Comparison of ENCODE assay signal across 22 mouse cellular contexts in genomic region chr6:21828437-21828836, GRCm38 (mm10). TPM values are rescaled to one million over a fixed set of nuclear protein-coding genes. Genes with fewer than 3 reads are reported as not detected.
DNase-seq lines count a peak whose midpoint lies in the region; ATAC-seq and TF ChIP-seq lines count a peak whose summit lies in the region.
"Had no signal": no experiment of that assay in that cellular context is flagged by ENCODE, and none has a peak within 500 bp of the region (broad histone marks: within the 10 kb centered on the region; RNA-seq: fewer than 3 reads in every experiment).

No protein-coding gene starts in this region.

- H3K9me3 ChIP-seq in kidney, postnatal 0 days (replicated peaks; ENCODE audit: low read length) = no peaks in the 10 kb centered on the region
- H3K9me3 ChIP-seq in forebrain, embryonic 11.5 days (ENCODE audit: control insufficient read depth, low read length) = no peaks in the 10 kb centered on the region
- H3K9me3 ChIP-seq: embryonic facial prominence, embryonic 15.5 days; hindbrain, embryonic 10.5 days had no signal

- no peak overlapping the region for H3K9ac ChIP-seq in kidney, postnatal 0 days (ENCODE audit: low read depth, low read length)
- H3K9ac ChIP-seq in forebrain, embryonic 11.5 days (ENCODE audit: low read length) = no peak overlapping the region
- H3K9ac ChIP-seq: embryonic facial prominence, embryonic 15.5 days; forebrain, postnatal 0 days had no signal

- H3K4me2 ChIP-seq in kidney, postnatal 0 days (ENCODE audit: low read length) = no peak overlapping the region
- no peak overlapping the region for H3K4me2 ChIP-seq in forebrain, embryonic 11.5 days (ENCODE audit: low read depth, low read length, severe bottlenecking)
- H3K4me2 ChIP-seq: embryonic facial prominence, embryonic 15.5 days had no signal

- peak; percentile 39 for DNase-seq in gastrocnemius, adult 2 months
- no peak for DNase-seq in gastrocnemius, postnatal 36 days
- no peak for DNase-seq in kidney, postnatal 0 days (ENCODE audit: low spot score)
- DNase-seq in kidney, adult 8-10 months = no peak
- DNase-seq in NIH3T3 (ENCODE audit: low read depth) = peak; percentile 58
- DNase-seq in brain, adult 2 months (ENCODE audit: low read depth, low spot score) = peak; percentile 26
- DNase-seq in forebrain, embryonic 11.5 days (ENCODE audit: low spot score) = no peak
- no peak for DNase-seq in right cerebral cortex, postnatal 10 days (ENCODE audit: low spot score in 2 of 2)
- DNase-seq: adrenal gland, postnatal 25 days; B cell, adult 2 months; cerebellum, adult 18-20 months; forebrain, postnatal 0 days; lung, adult 18-20 months; lung, postnatal 14 days; midbrain, embryonic 14.5 days; retina, postnatal 1 day; right cerebral cortex, postnatal 4 days; thymus, postnatal 14 days had no signal

- no peak overlapping the region for H3K27ac ChIP-seq in gastrocnemius, adult 2 months
- H3K27ac ChIP-seq in kidney, postnatal 0 days = peak overlapping the region; percentile 5; the same call in 1 of the 2 replicates
- H3K27ac ChIP-seq in forebrain, embryonic 11.5 days (ENCODE audit: low read depth, low read length) = no peak overlapping the region
- H3K27ac ChIP-seq: embryonic facial prominence, embryonic 15.5 days; hindbrain, embryonic 10.5 days had no signal

- ATAC-seq in kidney, postnatal 0 days (replicated peaks; ENCODE audit: low FRiP score, low read depth) = no peak
- no peak for ATAC-seq in forebrain, embryonic 11.5 days (replicated peaks; ENCODE audit: low FRiP score)
- ATAC-seq: forebrain, postnatal 0 days had no signal

- 74% methylated on average over 4 of the region's 4 CpGs for WGBS in kidney, postnatal 0 days
- WGBS in forebrain, embryonic 11.5 days = 86% methylated on average over 4 of the region's 4 CpGs

- H3K4me3 ChIP-seq in gastrocnemius, adult 2 months = no peak overlapping the region
- H3K4me3 ChIP-seq in kidney, postnatal 0 days (replicated peaks; ENCODE audit: low read depth, low read length) = no peak overlapping the region
- H3K4me3 ChIP-seq in forebrain, embryonic 11.5 days (ENCODE audit: low read depth, low read length) = no peak overlapping the region
- H3K4me3 ChIP-seq: embryonic facial prominence, embryonic 15.5 days; hindbrain, embryonic 10.5 days had no signal

- H3K36me3 ChIP-seq in kidney, postnatal 0 days (ENCODE audit: insufficient read depth, low read length) = no peaks in the 10 kb centered on the region
- H3K36me3 ChIP-seq in forebrain, embryonic 11.5 days (ENCODE audit: control insufficient read depth, insufficient read depth, low read length) = no peaks in the 10 kb centered on the region; the same call in 1 of the 2 replicates
- H3K36me3 ChIP-seq: embryonic facial prominence, embryonic 15.5 days had no signal

- H3K4me1 ChIP-seq in kidney, postnatal 0 days (replicated peaks; ENCODE audit: insufficient read depth, low read length) = peaks cover 5% of the 10 kb centered on the region; the same call in 1 of the 2 replicates
- no peaks in the 10 kb centered on the region for H3K4me1 ChIP-seq in forebrain, embryonic 11.5 days (replicated peaks; ENCODE audit: control insufficient read depth, insufficient read depth, low read length)
- H3K4me1 ChIP-seq: embryonic facial prominence, embryonic 15.5 days; hindbrain, embryonic 10.5 days had no signal

- intact Hi-C loops in gastrocnemius, adult 2 months (cut with DNase I) = no loop called here
- intact Hi-C loops in gastrocnemius, postnatal 36 days (cut with DNase I) = no loop called here

- no peaks in the 10 kb centered on the region for H3K27me3 ChIP-seq in kidney, postnatal 0 days (ENCODE audit: insufficient read depth, low read length)
- no peaks in the 10 kb centered on the region for H3K27me3 ChIP-seq in forebrain, embryonic 11.5 days (ENCODE audit: control insufficient read depth, insufficient read depth, low read length)
- H3K27me3 ChIP-seq: embryonic facial prominence, embryonic 15.5 days had no signal

- no peak for TF ChIP-seq CTCF in gastrocnemius, adult 2 months (IDR thresholded peaks at IDR 0.05)
- TF ChIP-seq CTCF in kidney, postnatal 0 days (IDR thresholded peaks at IDR 0.05; ENCODE audit: low read depth) = no peak

RNA-seq across cellular contexts. Expression of gene Tspan12, which starts 23.9 kb away (rescaled TPM):
- 10 to 100 TPM in 1 of 2 experiments, 1 to 10 TPM in 1; 7.1 to 15.5 TPM for total RNA-seq in gastrocnemius, adult 2 months (2021)
- 10 to 100 TPM; 12.5 to 13.4 TPM for total RNA-seq in gastrocnemius, postnatal 36 days (2021)
- 111 and 114 TPM in 2 replicates for polyA plus RNA-seq in kidney, postnatal 0 days (2015; fragmentation: Nextera tagmentation; extraction: Ambion mirVana)
- polyA plus RNA-seq in forebrain, embryonic 11.5 days (2014; fragmentation: Nextera tagmentation; extraction: Ambion mirVana) = 62.5 and 63.5 TPM in 2 replicates
- total RNA-seq: granulocyte monocyte progenitor cell, adult 5-6 weeks; megakaryocyte, adult 5-6 weeks had no signal

Comparison
In these comparisons a context has a peak if more than half of its experiments do, and no peak if none do; other contexts are left out.
1. DNase-seq: peak in gastrocnemius, adult 2 months (single experiment), NIH3T3 (single experiment) and brain, adult 2 months (single experiment); none in gastrocnemius, postnatal 36 days (0 of 2), kidney, postnatal 0 days (single experiment), kidney, adult 8-10 months (0 of 2), forebrain, embryonic 11.5 days (single experiment) and right cerebral cortex, postnatal 10 days (0 of 2).